Mouse (Mus musculus) layer of hippocampus, adult 11-12 months (tissue): Measurements from ENCODE around the gene Nelfe.
"Not testable (repeated sequence)": the region's sequence is repeated elsewhere in the genome, so short reads cannot be mapped to it uniquely, and the experiment has no call there.

Experiments used
- DNase-seq: peaks from one replicate; pipeline ENCODE4 v3.0.0; 2022; ENCODE audit warnings: low spot score

Nelfe gene

GRCm38 (mm10) chr17:34849722-34850516 lies at the start of gene Nelfe, which contains the start of gene Skiv2l:
TSS of gene Nelfe (plus strand) at chr17:34850391.
TSS of gene Skiv2l (minus strand) at chr17:34850210.
- peak; percentile 98 for DNase-seq

GRCm38 (mm10) chr17:34800781-34801305 lies 49.3 kb upstream of the Nelfe start:
- DNase-seq: not testable (repeated sequence)

GRCm38 (mm10) chr17:34802756-34803155 lies 47.4 kb upstream of the Nelfe start:
- not testable (repeated sequence) for DNase-seq

GRCm38 (mm10) chr17:34803367-34803766 lies 46.8 kb upstream of the Nelfe start:
- not testable (repeated sequence) for DNase-seq

GRCm38 (mm10) chr17:34804301-34804700 lies 45.9 kb upstream of the Nelfe start, which contains the start of gene Cyp21a1:
TSS of gene Cyp21a1 (minus strand) at chr17:34804561.
- DNase-seq: not testable (repeated sequence)

GRCm38 (mm10) chr17:34804871-34805562 lies 45.2 kb upstream of the Nelfe start:
- DNase-seq: no peak

- no peak for DNase-seq
Observed at GRCm38 (mm10) chr17:34807176-34807575, 43.0 kb upstream of the Nelfe start.

- DNase-seq: no peak
Observed at GRCm38 (mm10) chr17:34808599-34809205, 41.5 kb upstream of the Nelfe start.

- DNase-seq: not testable (repeated sequence)
Observed at GRCm38 (mm10) chr17:34810411-34810810, 39.8 kb upstream of the Nelfe start.

GRCm38 (mm10) chr17:34810811-34811210 lies 39.4 kb upstream of the Nelfe start:
- DNase-seq: not testable (repeated sequence)

- no peak for DNase-seq
Observed at GRCm38 (mm10) chr17:34811275-34811674, 38.9 kb upstream of the Nelfe start.

GRCm38 (mm10) chr17:34813747-34814146 lies 36.4 kb upstream of the Nelfe start:
- peak; percentile 47 for DNase-seq

GRCm38 (mm10) chr17:34814818-34815370 lies 35.3 kb upstream of the Nelfe start:
- no peak for DNase-seq

- DNase-seq: not testable (repeated sequence)
Observed at GRCm38 (mm10) chr17:34830776-34831175, 19.4 kb upstream of the Nelfe start.

GRCm38 (mm10) chr17:34836155-34836855 lies 13.9 kb upstream of the Nelfe start:
- no peak for DNase-seq

- DNase-seq: peak; percentile 96
Observed at GRCm38 (mm10) chr17:34836856-34837221, 13.4 kb upstream of the Nelfe start, which contains the start of the genes Stk19 and Dxo. TSS of gene Stk19 (minus strand) at chr17:34836945. TSS of gene Dxo (plus strand) at chr17:34837019.

- DNase-seq: peak; percentile 28
Observed at GRCm38 (mm10) chr17:34837464-34838324, 12.5 kb upstream of the Nelfe start.

GRCm38 (mm10) chr17:34838785-34839184 lies 11.4 kb upstream of the Nelfe start:
- DNase-seq: no peak

- DNase-seq: no peak
Observed at GRCm38 (mm10) chr17:34840736-34841307, 9.4 kb upstream of the Nelfe start.

GRCm38 (mm10) chr17:34844884-34845283 lies 5.3 kb upstream of the Nelfe start:
- DNase-seq: no peak
